Mouse (Mus musculus) heart, postnatal 4 days (tissue): ENCODE results near the gene Gng12. TPM values are rescaled to one million over a fixed set of nuclear protein-coding genes. Genes with fewer than 3 reads are reported as not detected.

ENCODE experiments used
- DNase-seq: peaks from one replicate; pipeline ENCODE4 v3.0.0; 2021
- total RNA-seq, 2 experiments: library from RNA; stranded (reverse); gene quantifications; 2 replicates each; pipeline ENCODE4 v1.2.3; 2021

Gene Gng12
- total RNA-seq, 2 experiments from 2014 or later, result 60.9 to 63.1 TPM

- DNase-seq, result no peak
Observed at GRCm38 (mm10) chr6:66917032-66917431, 20.8 kb downstream of the Gng12 start.

- DNase-seq, result no peak
Observed at GRCm38 (mm10) chr6:66920786-66921185, 24.6 kb downstream of the Gng12 start.

- no peak for DNase-seq
Observed at GRCm38 (mm10) chr6:66921755-66922154, 25.6 kb downstream of the Gng12 start.

GRCm38 (mm10) chr6:66922501-66922900 is 26.3 kb downstream of the Gng12 start:
- DNase-seq, result no peak

- DNase-seq, result no peak
Observed at GRCm38 (mm10) chr6:66923851-66924250, 27.7 kb downstream of the Gng12 start.

- no peak for DNase-seq
Observed at GRCm38 (mm10) chr6:66924315-66924965, 28.2 kb downstream of the Gng12 start.

GRCm38 (mm10) chr6:66926269-66926668 is 30.1 kb downstream of the Gng12 start:
- no peak for DNase-seq

- no peak for DNase-seq
Observed at GRCm38 (mm10) chr6:66928972-66929645, 32.9 kb downstream of the Gng12 start.

GRCm38 (mm10) chr6:66929694-66930093 is 33.5 kb downstream of the Gng12 start:
- no peak for DNase-seq

- no peak for DNase-seq
Observed at GRCm38 (mm10) chr6:66932206-66932819, 36.1 kb downstream of the Gng12 start.

- no peak for DNase-seq
Observed at GRCm38 (mm10) chr6:66940656-66941235, 44.5 kb downstream of the Gng12 start.

GRCm38 (mm10) chr6:66941792-66942191 is 45.6 kb downstream of the Gng12 start:
- DNase-seq, result no peak

GRCm38 (mm10) chr6:66942826-66943225 is 46.6 kb downstream of the Gng12 start:
- no peak for DNase-seq

GRCm38 (mm10) chr6:66943367-66944189 is 47.4 kb downstream of the Gng12 start:
- DNase-seq, result no peak

- no peak for DNase-seq
Observed at GRCm38 (mm10) chr6:66944190-66945003, 48.2 kb downstream of the Gng12 start.

GRCm38 (mm10) chr6:66945004-66945356 is 48.8 kb downstream of the Gng12 start:
- no peak for DNase-seq

- no peak for DNase-seq
Observed at GRCm38 (mm10) chr6:66948111-66948510, 51.9 kb downstream of the Gng12 start.

GRCm38 (mm10) chr6:66948848-66949247 is 52.7 kb downstream of the Gng12 start:
- DNase-seq, result no peak

- DNase-seq, result no peak
Observed at GRCm38 (mm10) chr6:66951726-66952418, 55.7 kb downstream of the Gng12 start.

- DNase-seq, result no peak
Observed at GRCm38 (mm10) chr6:66953951-66954519, 57.8 kb downstream of the Gng12 start.
